Mouse (Mus musculus) CD4-positive, CD25-positive, alpha-beta regulatory T cell, adult 4 months (primary cell): Measurements from ENCODE around the gene Prrxl1. TPM values are rescaled to one million over a fixed set of nuclear protein-coding genes. Genes with fewer than 3 reads are reported as not detected.

Experiments used
- polyA plus RNA-seq, 2 experiments: library from polyadenylated mRNA; unstranded; fragments of 100-300 nt; shearing (Covaris generic); gene quantifications; one replicate each; pipeline ENCODE4 v1.2.1; 2017

The Prrxl1 gene
- polyA plus RNA-seq, 2 experiments from 2014 or later = not detected

Other genes with a start within 250 kb of the Prrxl1 start
- gene 1700024G13Rik, start 211.0 kb upstream of the Prrxl1 start, polyA plus RNA-seq = not detected
- not detected for gene Slc18a3, start 134.6 kb upstream of the Prrxl1 start, polyA plus RNA-seq
- not detected for gene Chat, start 133.4 kb upstream of the Prrxl1 start, polyA plus RNA-seq
- gene Ercc6, start 85.9 kb upstream of the Prrxl1 start, polyA plus RNA-seq = 1 to 10 TPM; 6.3 to 9.7 TPM
- gene 3425401B19Rik, start 85.9 kb downstream of the Prrxl1 start, polyA plus RNA-seq = not detected
- gene Tmem273, start 186.6 kb downstream of the Prrxl1 start, polyA plus RNA-seq = 1 to 10 TPM; 3.7 to 4.9 TPM
- gene Fam170b, start 234.6 kb downstream of the Prrxl1 start, polyA plus RNA-seq = not detected